Mouse (Mus musculus): ENCODE data around the gene Plekhh1. TPM values are rescaled to one million over a fixed set of nuclear protein-coding genes. Genes with fewer than 3 reads are reported as not detected.

Plekhh1 gene
- total and polyA plus RNA-seq, 3 experiments: 0.35 to 2.3 TPM; not detected in 1

DNA sequence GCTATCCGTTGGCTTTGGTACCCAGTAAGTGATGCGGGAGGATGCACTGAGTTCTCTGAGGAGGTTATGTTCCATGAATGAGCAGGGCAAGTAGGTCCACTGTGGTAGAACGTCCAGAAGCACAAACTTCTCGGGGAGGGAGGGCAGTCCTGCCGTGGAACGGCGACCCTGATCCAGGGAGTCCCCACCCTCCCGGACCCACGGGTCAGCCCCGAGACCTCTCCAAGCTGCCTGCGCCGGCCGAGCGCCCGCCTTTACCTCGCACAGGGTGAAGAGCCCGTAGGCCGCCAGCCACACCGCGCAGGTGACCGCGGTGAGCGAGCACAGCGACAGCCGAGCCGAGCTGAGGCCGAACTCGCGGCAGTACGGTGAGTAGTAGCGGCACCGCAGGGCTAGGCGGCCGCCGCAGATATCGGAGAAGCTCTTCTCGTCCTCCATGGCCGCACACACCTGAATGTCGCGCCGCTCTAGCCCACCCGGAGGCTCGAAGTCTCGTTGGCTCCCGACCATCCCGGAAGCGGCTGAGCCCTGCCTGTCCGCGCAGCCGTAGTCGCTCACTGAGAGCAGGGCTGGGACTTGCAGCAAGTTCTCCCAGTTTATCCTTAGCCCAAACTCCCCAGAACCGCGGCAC lies 60.3 kb downstream of the Plekhh1 start, which contains the start of gene Pigh (continued):
- TF ChIP-seq MYB (IDR thresholded peaks at IDR 0.05; ENCODE audit: low read depth, low read length) (no peak), NELFE (IDR thresholded peaks at IDR 0.05; ENCODE audit: low read depth, low read length) (peak; percentile 82), GATA1 (IDR thresholded peaks at IDR 0.05; ENCODE audit: low read depth, low read length) (no peak), ZNF384 (IDR thresholded peaks at IDR 0.05; ENCODE audit: low read depth, low read length) (no peak), NRF1 (IDR thresholded peaks at IDR 0.05; ENCODE audit: insufficient read depth, low read depth, low read length, poor library complexity, severe bottlenecking) (peak; percentile 70), USF2 (IDR thresholded peaks at IDR 0.05; ENCODE audit: borderline replicate concordance in 1 of 2, insufficient read depth in 1 of 2, low read depth in 1 of 2, low read length in 2 of 2) (no peak), SIN3A (IDR thresholded peaks at IDR 0.05; ENCODE audit: low read length) (peak; percentile 70), ZC3H11A (IDR thresholded peaks at IDR 0.05; ENCODE audit: low read depth, low read length) (no peak), CTCF (IDR thresholded peaks at IDR 0.05 in 2 of 3, conservative IDR thresholded peaks at IDR 0.05 in 1 of 3; ENCODE audit: control insufficient read depth in 1 of 3, insufficient read depth in 1 of 3, low read depth in 2 of 3, low read length in 3 of 3, poor library complexity in 1 of 3, severe bottlenecking in 1 of 3) (no peak), ETS1 (IDR thresholded peaks at IDR 0.05; ENCODE audit: low read depth, low read length) (no peak), GABPA (IDR thresholded peaks at IDR 0.05; ENCODE audit: low read depth, low read length) (no peak), JUND (IDR thresholded peaks at IDR 0.05; ENCODE audit: low read depth, low read length) (no peak), USF1 (IDR thresholded peaks at IDR 0.05; ENCODE audit: low read depth, low read length) (no peak), POLR2AphosphoS5 (IDR thresholded peaks at IDR 0.05; ENCODE audit: borderline replicate concordance, low read depth, low read length) (no peak)

DNA sequence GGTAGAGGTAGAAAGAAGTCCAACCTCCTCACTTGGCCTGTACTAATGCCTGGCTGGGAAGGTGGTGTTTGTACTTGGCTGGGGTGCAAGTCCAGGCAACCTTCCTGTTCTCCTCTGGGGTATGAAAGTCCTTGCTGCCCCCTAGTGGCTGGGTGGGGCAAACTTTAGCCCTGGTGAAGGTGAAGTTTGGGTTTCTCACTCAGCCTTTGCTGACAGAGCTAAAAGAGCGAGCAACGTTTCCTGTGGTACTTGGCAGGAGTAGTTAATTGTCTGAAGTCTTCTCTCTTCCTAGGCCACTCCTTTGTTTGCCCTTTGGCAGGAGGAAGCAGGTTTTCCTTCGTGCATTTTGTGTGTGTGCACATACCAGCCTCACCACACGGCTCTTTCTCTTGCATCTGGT lies 63.6 kb downstream of the Plekhh1 start:
- Histone ChIP-seq H3K4me3 (ENCODE audit: control insufficient read depth in 1 of 2, insufficient read depth in 1 of 2, low read depth in 2 of 2, low read length in 2 of 2) (no peak overlapping the region), H3K79me2 (ENCODE audit: control insufficient read depth, insufficient read depth, low read length, poor library complexity) (peaks cover 5% of the 10 kb centered on the region; the same call in 1 of the 2 replicates), H3K36me3 (ENCODE audit: control insufficient read depth in 1 of 2, insufficient read depth in 2 of 2, low read length in 2 of 2) (peaks cover 0 to 3% of the 10 kb centered on the region in 2 experiments; a peak in 2 of 4 replicates), H3K9me3 (replicated peaks; ENCODE audit: insufficient read depth, low read length) (no peaks in the 10 kb centered on the region), H3K27me3 (ENCODE audit: control insufficient read depth in 1 of 2, insufficient read depth in 2 of 2, low read length in 2 of 2) (no peaks in the 10 kb centered on the region), H3K27ac (ENCODE audit: control insufficient read depth, low read depth, low read length) (no peak overlapping the region), H3K9ac (ENCODE audit: control insufficient read depth, low read depth, low read length, poor library complexity, severe bottlenecking) (no peak overlapping the region), H3K4me1 (ENCODE audit: control insufficient read depth in 1 of 2, insufficient read depth in 2 of 2, low read length in 2 of 2) (peaks cover 0 to 4% of the 10 kb centered on the region in 2 experiments; a peak in 2 of 4 replicates)
- no peak for TF ChIP-seq CHD1 (IDR thresholded peaks at IDR 0.05; ENCODE audit: low read depth, low read length)
- TF ChIP-seq SMC3 (IDR thresholded peaks at IDR 0.05; ENCODE audit: low read depth, low read length): peak; percentile 80
- no peak for TF ChIP-seq RCOR1 (IDR thresholded peaks at IDR 0.05; ENCODE audit: low read depth, low read length)
- no peak for TF ChIP-seq UBTF (IDR thresholded peaks at IDR 0.05; ENCODE audit: borderline replicate concordance, insufficient read depth, low read depth, low read length)
- peak; percentile 60 to 79 (median 78) for TF ChIP-seq CTCF (IDR thresholded peaks at IDR 0.05 in 2 of 3, conservative IDR thresholded peaks at IDR 0.05 in 1 of 3; ENCODE audit: control insufficient read depth in 1 of 3, insufficient read depth in 1 of 3, low read depth in 2 of 3, low read length in 3 of 3, poor library complexity in 1 of 3, severe bottlenecking in 1 of 3)
- peak; percentile 68 for TF ChIP-seq RAD21 (IDR thresholded peaks at IDR 0.05; ENCODE audit: low read depth, low read length)
- TF ChIP-seq POLR2A (IDR thresholded peaks at IDR 0.05; ENCODE audit: control insufficient read depth in 1 of 2, insufficient read depth in 1 of 2, low read depth in 1 of 2, low read length in 2 of 2, poor library complexity in 1 of 2): no peak
- peak; percentile 62 for DNase-seq (ENCODE audit: low read depth, low spot score)

Data from MEL (cell line).